Mouse (Mus musculus): ENCODE results near the gene Mtmr14. TPM values are rescaled to one million over a fixed set of nuclear protein-coding genes. Genes with fewer than 3 reads are reported as not detected.

The Mtmr14 gene
- polyA plus RNA-seq, 1 experiment from 2014 or later, result 26.7 TPM

Other genes starting within 250 kb of the Mtmr14 start
- gene Thumpd3, start 191.6 kb upstream of the Mtmr14 start, polyA plus RNA-seq (2014; fragmentation: Nextera tagmentation; extraction: Ambion mirVana), result 30.9 and 31.1 TPM in 2 replicates
- 57.0 and 59.1 TPM in 2 replicates for gene Setd5, start 160.5 kb upstream of the Mtmr14 start, polyA plus RNA-seq (2014; fragmentation: Nextera tagmentation; extraction: Ambion mirVana)
- gene Lhfpl4, start 42.5 kb upstream of the Mtmr14 start, polyA plus RNA-seq (2014; fragmentation: Nextera tagmentation; extraction: Ambion mirVana), result 0.22 and 0.61 TPM in 2 replicates
- 0.07 TPM in 1 of 2 replicates, not detected in the other for gene Cpne9, start 44.5 kb downstream of the Mtmr14 start, polyA plus RNA-seq (2014; fragmentation: Nextera tagmentation; extraction: Ambion mirVana)
- gene Brpf1, start 69.3 kb downstream of the Mtmr14 start, polyA plus RNA-seq (2014; fragmentation: Nextera tagmentation; extraction: Ambion mirVana), result 11.7 and 11.8 TPM in 2 replicates
- gene Ogg1, start 89.1 kb downstream of the Mtmr14 start, polyA plus RNA-seq (2014; fragmentation: Nextera tagmentation; extraction: Ambion mirVana), result 10.1 and 10.3 TPM in 2 replicates
- 131 and 134 TPM in 2 replicates for gene Camk1, start 106.1 kb downstream of the Mtmr14 start, polyA plus RNA-seq (2014; fragmentation: Nextera tagmentation; extraction: Ambion mirVana)
- gene Tada3, start 140.0 kb downstream of the Mtmr14 start, polyA plus RNA-seq (2014; fragmentation: Nextera tagmentation; extraction: Ambion mirVana), result 38.6 and 42.2 TPM in 2 replicates
- gene Arpc4, start 140.3 kb downstream of the Mtmr14 start, polyA plus RNA-seq (2014; fragmentation: Nextera tagmentation; extraction: Ambion mirVana), result 145 and 155 TPM in 2 replicates
- 1.0 and 1.4 TPM in 2 replicates for gene Ttll3, start 151.4 kb downstream of the Mtmr14 start, polyA plus RNA-seq (2014; fragmentation: Nextera tagmentation; extraction: Ambion mirVana)
- gene Rpusd3, start 181.5 kb downstream of the Mtmr14 start, polyA plus RNA-seq (2014; fragmentation: Nextera tagmentation; extraction: Ambion mirVana), result 11.1 and 12.8 TPM in 2 replicates
- not detected in 2 replicates for gene Cidec, start 197.9 kb downstream of the Mtmr14 start, polyA plus RNA-seq (2014; fragmentation: Nextera tagmentation; extraction: Ambion mirVana)
- gene Jagn1, start 204.7 kb downstream of the Mtmr14 start, polyA plus RNA-seq (2014; fragmentation: Nextera tagmentation; extraction: Ambion mirVana), result 54.2 and 57.5 TPM in 2 replicates
- 0.99 and 1.4 TPM in 2 replicates for gene Il17re, start 220.6 kb downstream of the Mtmr14 start, polyA plus RNA-seq (2014; fragmentation: Nextera tagmentation; extraction: Ambion mirVana)
- gene Il17rc, start 233.6 kb downstream of the Mtmr14 start, polyA plus RNA-seq (2014; fragmentation: Nextera tagmentation; extraction: Ambion mirVana), result 5.6 and 9.5 TPM in 2 replicates
- 30.7 and 32.6 TPM in 2 replicates for gene Creld1, start 245.5 kb downstream of the Mtmr14 start, polyA plus RNA-seq (2014; fragmentation: Nextera tagmentation; extraction: Ambion mirVana)